In the genomic region with DNA sequence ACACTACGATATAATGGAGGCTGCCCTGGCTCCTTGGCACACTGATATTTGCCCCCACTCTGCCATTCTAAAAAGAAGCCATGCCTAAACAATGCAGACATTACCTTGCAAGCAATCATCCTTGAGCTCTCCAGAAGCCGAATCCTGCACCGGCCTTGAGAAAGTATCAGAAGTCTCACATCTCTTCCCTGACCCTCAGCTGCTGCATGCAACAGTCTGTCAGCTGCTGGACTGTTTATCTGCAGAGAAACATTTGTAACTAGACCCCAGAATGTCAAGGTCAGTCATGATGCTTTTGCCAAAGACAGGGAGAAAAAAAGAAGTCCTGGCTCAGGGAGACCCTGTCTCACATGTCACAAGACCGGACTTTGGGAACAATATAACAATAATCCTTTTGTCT, we compare ENCODE assay signal across 1 mouse cellular context.
TF ChIP-seq lines count a peak whose summit lies in the region.

No protein-coding gene starts in this region.

TF ChIP-seq in MEL, 35 proteins besides CTCF, POLR2A, EP300 and RAD21:
- 0 out of 2 replicates have a peak, but pooled peaks have one; percentile 18 for TF ChIP-seq ETS1 (IDR thresholded peaks at IDR 0.05; ENCODE audit: low read depth, low read length)
- TF ChIP-seq SIN3A (IDR thresholded peaks at IDR 0.05; ENCODE audit: low read length) = no peak
